Mouse (Mus musculus): ENCODE results near the gene Hap1. TPM values are rescaled to one million over a fixed set of nuclear protein-coding genes. Genes with fewer than 3 reads are reported as not detected.
"Not testable (repeated sequence)": the region's sequence is repeated elsewhere in the genome, so short reads cannot be mapped to it uniquely, and the experiment has no call there.

Gene Hap1
- polyA plus RNA-seq, 1 experiment from 2014 or later, result 13.5 TPM

DNA sequence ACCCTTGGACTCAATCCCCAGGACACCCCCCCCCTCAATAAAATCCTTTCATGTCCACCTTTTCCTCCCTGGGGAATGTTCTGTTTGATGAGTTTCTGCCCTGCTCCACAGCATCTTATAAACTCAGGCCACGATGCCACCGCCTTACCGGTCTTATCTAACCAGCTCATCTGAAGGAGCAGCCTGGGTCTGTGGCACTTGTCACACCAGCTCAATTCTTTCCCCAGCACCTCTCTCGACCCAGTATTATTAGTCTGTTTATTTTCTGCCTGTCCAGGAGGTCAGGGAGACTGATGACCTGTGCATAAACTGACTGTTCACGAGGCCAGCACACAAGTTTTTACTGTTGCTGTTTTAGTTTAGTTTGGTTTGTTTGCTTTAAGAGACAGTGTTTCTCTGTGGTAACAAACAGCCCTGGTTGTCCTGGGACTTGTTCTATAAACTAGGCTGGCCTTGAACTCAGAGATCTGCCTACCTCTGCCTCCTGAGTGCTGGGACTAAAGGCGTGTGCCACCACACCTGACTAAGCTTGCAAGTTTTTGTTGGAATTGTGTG, 38.0 kb downstream of the Hap1 start:
- Histone ChIP-seq H3K36me3 (ENCODE audit: control insufficient read depth, insufficient read depth, low read length) (peaks cover 6% of the 10 kb centered on the region; the same call in 1 of the 2 replicates), H3K4me2 (ENCODE audit: low read depth, low read length) (no peak overlapping the region), H3K4me3 (ENCODE audit: low read length) (no peak overlapping the region), H3K27ac (ENCODE audit: low read length) (no peak overlapping the region), H3K4me1 (ENCODE audit: control insufficient read depth, insufficient read depth, low read length) (peaks cover 12% of the 10 kb centered on the region; the same call in 1 of the 2 replicates), H3K9ac (ENCODE audit: low read depth, low read length) (no peak overlapping the region), H3K9me3 (ENCODE audit: control insufficient read depth, low read length) (no peaks in the 10 kb centered on the region), H3K27me3 (replicated peaks; ENCODE audit: control insufficient read depth, insufficient read depth, low read length) (no peaks in the 10 kb centered on the region)
- WGBS, result 37% methylated on average over 6 of the region's 6 CpGs
- no peak for ATAC-seq

DNA sequence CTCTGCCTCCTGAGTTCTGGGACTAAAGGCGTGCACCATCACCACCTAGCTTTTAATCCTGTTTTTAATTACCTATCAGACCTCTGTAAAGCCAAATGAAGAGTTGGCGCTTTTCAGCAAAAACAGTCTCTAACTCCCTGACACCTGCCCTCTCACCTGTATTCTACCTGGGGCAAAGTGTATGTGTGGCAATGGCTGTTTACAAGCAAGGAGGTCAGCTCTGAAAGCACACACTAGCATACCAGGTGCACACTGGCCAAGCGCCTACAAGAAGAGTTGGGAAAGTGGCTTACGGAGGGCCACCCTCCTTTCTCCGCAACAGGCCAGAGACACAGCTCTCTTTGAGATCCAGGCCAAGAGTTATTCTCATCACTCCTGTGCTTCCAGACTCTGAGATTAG, 40.5 kb downstream of the Hap1 start:
- Histone ChIP-seq H3K27me3 (replicated peaks; ENCODE audit: control insufficient read depth, insufficient read depth, low read length) (no peaks in the 10 kb centered on the region), H3K36me3 (ENCODE audit: control insufficient read depth, insufficient read depth, low read length) (no peaks in the 10 kb centered on the region), H3K9me3 (ENCODE audit: control insufficient read depth, low read length) (no peaks in the 10 kb centered on the region), H3K4me2 (ENCODE audit: low read depth, low read length) (no peak overlapping the region), H3K4me3 (ENCODE audit: low read length) (no peak overlapping the region), H3K9ac (ENCODE audit: low read depth, low read length) (no peak overlapping the region), H3K4me1 (ENCODE audit: control insufficient read depth, insufficient read depth, low read length) (peaks cover 2% of the 10 kb centered on the region; the same call in 1 of the 2 replicates), H3K27ac (ENCODE audit: low read length) (no peak overlapping the region)
- no peak for ATAC-seq
- whole genome bisulfite sequencing, result 95% methylated on average over 5 of the region's 5 CpGs

DNA sequence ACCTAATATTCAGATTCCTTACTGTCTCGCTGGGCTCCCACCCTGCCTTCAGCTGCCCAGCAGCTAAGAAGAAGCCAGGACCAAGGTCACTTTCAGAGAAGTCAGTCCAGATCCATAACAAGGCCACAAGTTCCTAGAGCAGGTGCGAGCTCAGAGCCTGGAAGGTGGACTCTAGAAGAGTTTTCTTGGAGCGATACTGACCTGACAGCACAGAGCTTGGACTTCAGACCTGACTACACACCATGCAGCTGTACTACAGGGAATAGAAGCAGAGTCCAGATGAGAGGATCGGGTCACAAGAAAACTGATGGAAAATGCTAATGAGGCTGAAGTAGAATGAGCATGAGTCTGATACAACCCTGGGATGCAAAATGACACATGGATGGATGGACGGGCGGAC, 42.5 kb downstream of the Hap1 start:
- Histone ChIP-seq H3K4me3 (ENCODE audit: low read length) (no peak overlapping the region), H3K9me3 (ENCODE audit: control insufficient read depth, low read length) (no peaks in the 10 kb centered on the region), H3K4me2 (ENCODE audit: low read depth, low read length) (no peak overlapping the region), H3K4me1 (ENCODE audit: control insufficient read depth, insufficient read depth, low read length) (no peaks in the 10 kb centered on the region), H3K9ac (ENCODE audit: low read depth, low read length) (no peak overlapping the region), H3K27ac (ENCODE audit: low read length) (no peak overlapping the region), H3K27me3 (replicated peaks; ENCODE audit: control insufficient read depth, insufficient read depth, low read length) (no peaks in the 10 kb centered on the region), H3K36me3 (ENCODE audit: control insufficient read depth, insufficient read depth, low read length) (no peaks in the 10 kb centered on the region)
- ATAC-seq, result no peak
- WGBS, result 90% methylated on average over 6 of the region's 6 CpGs

GRCm38 (mm10) chr11:100312096-100312679, 43.7 kb downstream of the Hap1 start:
- H3K9me3 ChIP-seq (ENCODE audit: control insufficient read depth, low read length), result no peaks in the 10 kb centered on the region
- no peaks in the 10 kb centered on the region for H3K27me3 ChIP-seq (replicated peaks; ENCODE audit: control insufficient read depth, insufficient read depth, low read length)
- no peaks in the 10 kb centered on the region for H3K36me3 ChIP-seq (ENCODE audit: control insufficient read depth, insufficient read depth, low read length)
- no peak for ATAC-seq
- no peak overlapping the region for H3K27ac ChIP-seq (ENCODE audit: low read length)
- H3K4me3 ChIP-seq (ENCODE audit: low read length), result no peak overlapping the region
- WGBS, result 30% methylated on average over 5 of the region's 5 CpGs
- no peak overlapping the region for H3K9ac ChIP-seq (ENCODE audit: low read depth, low read length)
- H3K4me1 ChIP-seq (ENCODE audit: control insufficient read depth, insufficient read depth, low read length), result no peaks in the 10 kb centered on the region
- H3K4me2 ChIP-seq (ENCODE audit: low read depth, low read length), result no peak overlapping the region

GRCm38 (mm10) chr11:100311656-100312055, 44.3 kb downstream of the Hap1 start:
- H3K4me2 ChIP-seq (ENCODE audit: low read depth, low read length), result no peak overlapping the region
- ATAC-seq, result no peak
- H3K36me3 ChIP-seq (ENCODE audit: control insufficient read depth, insufficient read depth, low read length), result no peaks in the 10 kb centered on the region
- H3K27ac ChIP-seq (ENCODE audit: low read length), result no peak overlapping the region
- no peak overlapping the region for H3K4me3 ChIP-seq (ENCODE audit: low read length)
- H3K9ac ChIP-seq (ENCODE audit: low read depth, low read length), result no peak overlapping the region
- H3K27me3 ChIP-seq (replicated peaks; ENCODE audit: control insufficient read depth, insufficient read depth, low read length), result no peaks in the 10 kb centered on the region
- H3K4me1 ChIP-seq (ENCODE audit: control insufficient read depth, insufficient read depth, low read length), result no peaks in the 10 kb centered on the region
- H3K9me3 ChIP-seq (ENCODE audit: control insufficient read depth, low read length), result no peaks in the 10 kb centered on the region
- WGBS, result 65% methylated on average over 1 of the region's 1 CpGs

GRCm38 (mm10) chr11:100308672-100309071, 47.3 kb downstream of the Hap1 start:
- H3K27me3 ChIP-seq (replicated peaks; ENCODE audit: control insufficient read depth, insufficient read depth, low read length); H3K9me3 ChIP-seq (ENCODE audit: control insufficient read depth, low read length); H3K4me2 ChIP-seq (ENCODE audit: low read depth, low read length); H3K27ac ChIP-seq (ENCODE audit: low read length); H3K4me3 ChIP-seq (ENCODE audit: low read length); ATAC-seq; H3K9ac ChIP-seq (ENCODE audit: low read depth, low read length); H3K36me3 ChIP-seq (ENCODE audit: control insufficient read depth, insufficient read depth, low read length); H3K4me1 ChIP-seq (ENCODE audit: control insufficient read depth, insufficient read depth, low read length): not testable (repeated sequence)
- 87% methylated on average over 6 of the region's 6 CpGs for WGBS

DNA sequence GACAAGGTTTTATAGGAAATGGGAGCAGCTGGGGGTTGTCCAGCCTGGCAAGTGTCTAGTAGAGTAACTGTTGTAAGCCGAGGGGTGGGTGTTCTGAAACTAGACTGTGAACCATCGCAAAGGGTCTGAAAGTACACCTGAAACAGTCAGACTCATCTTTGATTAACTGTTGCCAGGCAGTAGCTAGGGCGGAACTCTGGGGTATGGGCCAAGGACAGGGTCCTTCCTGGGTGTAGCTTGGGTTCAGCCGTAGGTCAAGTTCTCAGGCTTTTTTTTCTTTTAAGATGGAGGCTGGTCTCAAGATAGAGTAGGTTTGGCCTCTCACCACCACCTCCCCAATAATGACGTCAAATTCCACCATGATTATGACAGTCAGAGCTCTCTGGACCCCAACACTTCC, 48.0 kb downstream of the Hap1 start:
- H3K9ac ChIP-seq (ENCODE audit: low read depth, low read length), result no peak overlapping the region
- no peaks in the 10 kb centered on the region for H3K27me3 ChIP-seq (replicated peaks; ENCODE audit: control insufficient read depth, insufficient read depth, low read length)
- H3K36me3 ChIP-seq (ENCODE audit: control insufficient read depth, insufficient read depth, low read length), result no peaks in the 10 kb centered on the region
- no peak overlapping the region for H3K4me2 ChIP-seq (ENCODE audit: low read depth, low read length)
- WGBS, result 81% methylated on average over 5 of the region's 5 CpGs
- no peaks in the 10 kb centered on the region for H3K4me1 ChIP-seq (ENCODE audit: control insufficient read depth, insufficient read depth, low read length)
- no peak overlapping the region for H3K27ac ChIP-seq (ENCODE audit: low read length)
- no peak overlapping the region for H3K4me3 ChIP-seq (ENCODE audit: low read length)
- ATAC-seq, result no peak
- no peaks in the 10 kb centered on the region for H3K9me3 ChIP-seq (ENCODE audit: control insufficient read depth, low read length)

GRCm38 (mm10) chr11:100301292-100301691, 54.6 kb downstream of the Hap1 start:
- 74% methylated on average over 5 of the region's 5 CpGs for WGBS
- no peak overlapping the region for H3K9ac ChIP-seq (ENCODE audit: low read depth, low read length)
- ATAC-seq, result no peak

DNA sequence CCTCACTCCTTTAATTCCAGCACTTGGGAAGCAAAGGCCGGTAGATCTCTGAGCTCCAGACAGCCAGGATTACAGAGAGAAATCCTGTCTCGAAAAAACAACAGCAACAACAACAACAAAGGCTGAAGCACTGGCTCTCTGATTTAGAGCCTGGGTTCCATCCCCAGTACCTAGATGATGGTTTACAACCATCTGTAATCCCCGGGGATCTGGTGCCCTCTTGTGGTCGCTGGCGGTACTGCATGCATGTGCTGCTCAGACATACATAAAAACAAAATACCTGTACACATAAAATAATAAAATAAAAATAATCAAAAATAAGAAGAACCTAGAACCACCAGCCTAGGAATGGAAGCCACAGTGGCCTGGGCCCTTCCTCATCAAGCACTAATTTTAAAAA, 55.6 kb downstream of the Hap1 start:
- Histone ChIP-seq H3K9ac (ENCODE audit: low read depth, low read length) (no peak overlapping the region), H3K4me1 (ENCODE audit: control insufficient read depth, insufficient read depth, low read length) (0 out of 2 replicates have a peak, but pooled peaks cover 7% of the 10 kb centered on the region), H3K9me3 (ENCODE audit: control insufficient read depth, low read length) (no peaks in the 10 kb centered on the region), H3K4me3 (ENCODE audit: low read length) (no peak overlapping the region), H3K36me3 (ENCODE audit: control insufficient read depth, insufficient read depth, low read length) (no peaks in the 10 kb centered on the region), H3K27me3 (replicated peaks; ENCODE audit: control insufficient read depth, insufficient read depth, low read length) (no peaks in the 10 kb centered on the region), H3K27ac (ENCODE audit: low read length) (no peak overlapping the region), H3K4me2 (ENCODE audit: low read depth, low read length) (no peak overlapping the region)
- ATAC-seq, result no peak
- WGBS, result 9% methylated on average over 5 of the region's 5 CpGs

More at GRCm38 (mm10) chr11:100301292-100301691, 54.6 kb downstream of the Hap1 start:
- H3K4me3 ChIP-seq (ENCODE audit: low read length), result no peak overlapping the region
- H3K4me1 ChIP-seq (ENCODE audit: control insufficient read depth, insufficient read depth, low read length), result 0 out of 2 replicates have a peak, but pooled peaks cover 5% of the 10 kb centered on the region
- H3K36me3 ChIP-seq (ENCODE audit: control insufficient read depth, insufficient read depth, low read length), result no peaks in the 10 kb centered on the region
- no peak overlapping the region for H3K4me2 ChIP-seq (ENCODE audit: low read depth, low read length)
- H3K9me3 ChIP-seq (ENCODE audit: control insufficient read depth, low read length), result no peaks in the 10 kb centered on the region
- H3K27me3 ChIP-seq (replicated peaks; ENCODE audit: control insufficient read depth, insufficient read depth, low read length), result no peaks in the 10 kb centered on the region
- no peak overlapping the region for H3K27ac ChIP-seq (ENCODE audit: low read length)
